Mouse (Mus musculus): ENCODE results near the gene Gm4969. TPM values are rescaled to one million over a fixed set of nuclear protein-coding genes. Genes with fewer than 3 reads are reported as not detected.

Gm4969 gene
- total and polyA plus RNA-seq, 2 experiments from 2014 or later, result 9.4 to 12.7 TPM

GRCm38 (mm10) chr7:19094826-19095750 lies 23.1 kb downstream of the Gm4969 start:
- peak; percentile 23 for DNase-seq (ENCODE audit: low spot score)
- no peak for ATAC-seq (ENCODE audit: low FRiP score)
- peaks cover 14% of the 10 kb centered on the region for H3K4me1 ChIP-seq (ENCODE audit: insufficient read depth, low read length)

GRCm38 (mm10) chr7:19094471-19094825 lies 23.7 kb downstream of the Gm4969 start, which contains the start of gene Six5:
TSS of gene Six5 (plus strand) at chr7:19094594.
- Histone ChIP-seq H3K4me3 (ENCODE audit: low read depth, low read length) (peak within 1 kb of the TSS; percentile 48), H3K9me3 (ENCODE audit: low read length) (no peaks in the 10 kb centered on the region), H3K4me1 (ENCODE audit: insufficient read depth, low read length) (peaks cover 14% of the 10 kb centered on the region), H3K9ac (replicated peaks; ENCODE audit: low read length, poor library complexity, severe bottlenecking) (peak within 1 kb of the TSS; percentile 55), H3K36me3 (ENCODE audit: insufficient read depth, low read length) (peaks cover 7% of the 10 kb centered on the region; the same call in 1 of the 2 replicates), H3K4me2 (ENCODE audit: low read depth, low read length, poor library complexity, severe bottlenecking) (peak within 1 kb of the TSS; percentile 98), H3K27ac (ENCODE audit: low read depth, low read length) (peak within 1 kb of the TSS; percentile 51), H3K27me3 (ENCODE audit: insufficient read depth, low read length) (peaks cover 8% of the 10 kb centered on the region)
- TF ChIP-seq CTCF (IDR thresholded peaks at IDR 0.05), result no peak
- ATAC-seq (ENCODE audit: low FRiP score), result peak; percentile 8; the same call in 1 of the 2 replicates
- DNase-seq (ENCODE audit: low spot score), result peak; percentile 28
- under 1% methylated on average over 23 of the region's 36 CpGs for WGBS

More at GRCm38 (mm10) chr7:19094826-19095750, 23.1 kb downstream of the Gm4969 start:
- 0% methylated on average over 82 of the region's 87 CpGs for whole genome bisulfite sequencing
- peaks cover 8% of the 10 kb centered on the region for H3K27me3 ChIP-seq (ENCODE audit: insufficient read depth, low read length)
- peak overlapping the region; percentile 48 for H3K4me3 ChIP-seq (ENCODE audit: low read depth, low read length)
- H3K27ac ChIP-seq (ENCODE audit: low read depth, low read length), result peak overlapping the region; percentile 51
- no peak for TF ChIP-seq CTCF (IDR thresholded peaks at IDR 0.05)
- peak overlapping the region; percentile 98 for H3K4me2 ChIP-seq (ENCODE audit: low read depth, low read length, poor library complexity, severe bottlenecking)
- peaks cover 7% of the 10 kb centered on the region; the same call in 1 of the 2 replicates for H3K36me3 ChIP-seq (ENCODE audit: insufficient read depth, low read length)
- H3K9me3 ChIP-seq (ENCODE audit: low read length), result no peaks in the 10 kb centered on the region
- peak overlapping the region; percentile 55 for H3K9ac ChIP-seq (replicated peaks; ENCODE audit: low read length, poor library complexity, severe bottlenecking)

GRCm38 (mm10) chr7:19093537-19094385 lies 24.4 kb downstream of the Gm4969 start:
- TF ChIP-seq CTCF (IDR thresholded peaks at IDR 0.05), result no peak
- Histone ChIP-seq H3K4me2 (ENCODE audit: low read depth, low read length, poor library complexity, severe bottlenecking) (peak overlapping the region; percentile 98), H3K4me3 (ENCODE audit: low read depth, low read length) (peak overlapping the region; percentile 48), H3K36me3 (ENCODE audit: insufficient read depth, low read length) (peaks cover 9% of the 10 kb centered on the region), H3K9ac (replicated peaks; ENCODE audit: low read length, poor library complexity, severe bottlenecking) (0 out of 2 replicates have a peak overlapping the region, but pooled peaks have one; percentile 55), H3K4me1 (ENCODE audit: insufficient read depth, low read length) (peaks cover 14% of the 10 kb centered on the region), H3K9me3 (ENCODE audit: low read length) (no peaks in the 10 kb centered on the region), H3K27ac (ENCODE audit: low read depth, low read length) (peak overlapping the region; percentile 51), H3K27me3 (ENCODE audit: insufficient read depth, low read length) (peaks cover 8% of the 10 kb centered on the region)
- DNase-seq (ENCODE audit: low spot score), result peak; percentile 95
- WGBS, result 3% methylated on average over 40 of the region's 45 CpGs
- ATAC-seq (ENCODE audit: low FRiP score), result peak; percentile 81

GRCm38 (mm10) chr7:19093174-19093521 lies 25.0 kb downstream of the Gm4969 start:
- WGBS, result 8% methylated on average over 11 of the region's 15 CpGs
- no peak overlapping the region for H3K9ac ChIP-seq (replicated peaks; ENCODE audit: low read length, poor library complexity, severe bottlenecking)
- TF ChIP-seq CTCF (IDR thresholded peaks at IDR 0.05), result peak; percentile 75

GRCm38 (mm10) chr7:19092381-19093173 lies 25.6 kb downstream of the Gm4969 start:
- Histone ChIP-seq H3K27me3 (ENCODE audit: insufficient read depth, low read length) (peaks cover 8% of the 10 kb centered on the region), H3K9ac (replicated peaks; ENCODE audit: low read length, poor library complexity, severe bottlenecking) (no peak overlapping the region), H3K4me1 (ENCODE audit: insufficient read depth, low read length) (peaks cover 14% of the 10 kb centered on the region), H3K27ac (ENCODE audit: low read depth, low read length) (no peak overlapping the region), H3K4me2 (ENCODE audit: low read depth, low read length, poor library complexity, severe bottlenecking) (peak overlapping the region; percentile 98; the same call in 1 of the 2 replicates), H3K9me3 (ENCODE audit: low read length) (no peaks in the 10 kb centered on the region), H3K36me3 (ENCODE audit: insufficient read depth, low read length) (peaks cover 20% of the 10 kb centered on the region), H3K4me3 (ENCODE audit: low read depth, low read length) (no peak overlapping the region)
- 14% methylated on average over 38 of the region's 38 CpGs for WGBS
- DNase-seq (ENCODE audit: low spot score) (peak; percentile 59), ATAC-seq (ENCODE audit: low FRiP score) (no peak; the same call in 1 of the 2 replicates)
- TF ChIP-seq CTCF (IDR thresholded peaks at IDR 0.05), result no peak

More at GRCm38 (mm10) chr7:19093174-19093521, 25.0 kb downstream of the Gm4969 start:
- peak; percentile 73 for DNase-seq (ENCODE audit: low spot score)
- peaks cover 14% of the 10 kb centered on the region for H3K4me1 ChIP-seq (ENCODE audit: insufficient read depth, low read length)
- ATAC-seq (ENCODE audit: low FRiP score), result peak; percentile 63
- no peak overlapping the region for H3K27ac ChIP-seq (ENCODE audit: low read depth, low read length)
- peaks cover 14% of the 10 kb centered on the region for H3K36me3 ChIP-seq (ENCODE audit: insufficient read depth, low read length)
- peak overlapping the region; percentile 98 for H3K4me2 ChIP-seq (ENCODE audit: low read depth, low read length, poor library complexity, severe bottlenecking)
- peaks cover 8% of the 10 kb centered on the region for H3K27me3 ChIP-seq (ENCODE audit: insufficient read depth, low read length)
- no peaks in the 10 kb centered on the region for H3K9me3 ChIP-seq (ENCODE audit: low read length)
- peak overlapping the region; percentile 48; the same call in 1 of the 2 replicates for H3K4me3 ChIP-seq (ENCODE audit: low read depth, low read length)

Data from midbrain, postnatal 0 days (tissue).